Mouse (Mus musculus): ENCODE measurements around the gene Sez6.

Sez6 gene

DNA sequence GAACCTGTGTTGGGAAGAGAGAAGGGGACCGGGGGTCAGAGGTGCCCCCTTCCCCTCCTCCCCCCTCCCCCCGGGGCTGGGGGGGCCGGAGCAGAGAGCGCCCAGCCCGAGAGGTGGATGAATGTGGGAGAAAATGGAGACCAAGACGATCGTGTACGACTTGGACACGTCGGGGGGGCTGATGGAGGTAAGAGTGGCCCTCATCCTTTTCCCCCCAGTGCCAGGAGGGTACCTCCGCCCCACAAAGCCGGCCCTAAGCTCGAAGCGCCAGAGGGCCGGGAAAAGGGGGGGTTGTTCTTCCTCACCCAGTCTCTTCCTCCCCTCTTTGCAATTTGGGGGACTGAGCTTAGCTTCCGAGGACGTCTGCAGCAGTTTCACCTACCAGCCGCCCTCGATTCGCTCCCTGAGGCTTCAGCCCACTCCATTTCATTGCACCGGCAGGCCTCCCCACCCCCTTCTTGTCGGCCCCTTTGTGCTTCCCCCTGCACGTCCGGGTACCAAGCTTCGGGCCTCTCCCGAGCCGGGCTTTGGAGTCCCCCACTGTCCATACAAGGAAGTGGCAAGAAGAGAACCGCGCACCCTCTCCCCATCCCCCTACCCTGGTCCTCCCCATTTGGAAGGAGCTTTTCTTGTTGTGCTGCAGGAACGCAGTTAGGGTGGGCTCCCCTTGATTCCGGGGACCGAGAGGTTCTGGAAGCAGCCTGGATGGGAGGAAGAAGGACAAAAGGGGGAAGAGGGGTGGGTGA lies 52.8 kb downstream of the Sez6 start:
- peak; percentile 61 for DNase-seq

DNA sequence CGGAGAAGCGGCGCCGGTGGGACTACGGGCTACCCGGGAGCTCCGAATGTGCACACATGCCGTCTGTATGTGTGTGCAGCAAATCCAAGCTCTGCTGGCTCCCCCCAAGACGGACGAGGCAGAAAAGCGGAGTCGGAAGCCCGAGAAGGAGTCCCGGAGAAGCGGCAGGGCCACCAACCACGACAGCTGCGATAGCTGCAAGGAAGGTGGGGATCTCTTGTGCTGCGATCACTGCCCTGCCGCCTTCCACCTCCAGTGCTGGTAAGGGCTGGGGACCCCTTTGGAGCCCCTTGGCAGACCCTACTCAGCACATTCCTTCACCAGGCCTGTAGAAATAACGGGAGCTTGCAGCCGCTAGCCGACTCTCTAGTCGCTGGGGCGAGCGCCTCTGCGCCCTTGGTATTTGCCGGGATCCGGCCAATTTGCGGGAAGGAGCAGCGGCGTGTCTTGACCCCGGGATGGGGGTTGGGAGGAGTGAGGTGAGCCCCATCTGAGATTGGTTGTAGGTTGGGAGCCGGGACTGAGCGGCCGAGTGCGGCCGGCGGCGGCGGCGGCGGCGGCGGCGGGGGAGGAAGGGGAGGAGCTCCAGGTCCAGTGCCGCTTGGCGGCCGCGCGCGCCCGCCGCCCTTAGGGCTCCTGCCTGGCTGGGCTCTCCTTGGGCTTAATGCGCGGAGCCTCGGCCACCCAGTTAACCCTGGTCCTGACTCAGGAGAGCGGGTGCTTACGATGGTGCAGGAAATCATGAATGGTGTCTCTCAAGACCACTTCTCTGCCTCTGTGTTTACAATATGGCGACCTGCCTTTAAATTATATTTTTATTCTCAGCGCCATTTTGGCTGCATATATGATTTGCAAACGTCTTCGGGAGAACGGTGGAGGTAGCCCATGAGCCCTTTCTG lies 53.6 kb downstream of the Sez6 start:
- peak; percentile 70 for DNase-seq

DNA sequence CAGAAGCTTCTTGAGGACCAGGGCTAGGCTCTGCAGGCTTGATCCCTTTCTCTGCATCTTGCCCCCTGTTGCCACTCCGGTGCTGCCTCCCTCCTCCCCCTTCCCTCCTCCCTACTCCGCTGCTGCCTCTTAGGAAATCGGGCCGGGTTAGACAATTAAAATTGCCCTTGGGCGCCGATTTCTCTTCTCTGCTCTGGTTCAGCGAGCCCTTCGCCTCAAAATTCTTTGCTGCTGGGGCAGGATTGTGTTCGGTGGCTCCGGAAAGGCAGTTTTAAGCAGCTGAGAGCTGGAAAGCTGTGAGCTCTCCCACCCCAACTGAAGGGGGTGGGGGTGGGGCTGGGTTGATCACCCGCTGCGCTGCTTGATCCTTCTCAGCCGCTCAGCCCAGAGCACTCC lies 54.2 kb downstream of the Sez6 start:
- DNase-seq, result peak; percentile 67

DNA sequence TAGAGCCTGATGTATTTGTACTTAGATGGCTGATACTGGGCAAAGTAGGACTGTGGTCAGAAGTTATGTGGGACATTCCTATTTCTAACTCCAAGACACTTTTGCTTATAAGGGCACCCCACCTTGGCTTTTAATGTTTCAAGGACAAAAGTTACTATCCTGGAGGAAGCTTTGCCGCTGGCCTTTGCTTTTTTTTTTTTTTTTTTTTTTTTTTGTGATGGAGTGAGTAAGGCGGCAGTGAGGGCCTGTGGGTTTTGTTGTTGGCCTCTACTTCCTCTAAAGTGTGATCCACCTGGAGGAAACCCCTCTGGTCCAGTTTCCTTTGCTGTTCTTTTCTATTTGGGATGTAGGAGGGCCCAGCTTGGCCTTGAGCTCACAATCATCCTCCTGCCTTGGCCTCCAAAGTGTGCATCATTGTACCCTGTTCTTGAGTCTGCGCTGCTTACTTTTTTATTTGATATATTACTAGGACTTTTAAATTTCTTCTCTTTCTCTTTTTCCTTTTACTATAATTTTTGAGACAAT lies 55.0 kb downstream of the Sez6 start:
- DNase-seq, result no peak

DNA sequence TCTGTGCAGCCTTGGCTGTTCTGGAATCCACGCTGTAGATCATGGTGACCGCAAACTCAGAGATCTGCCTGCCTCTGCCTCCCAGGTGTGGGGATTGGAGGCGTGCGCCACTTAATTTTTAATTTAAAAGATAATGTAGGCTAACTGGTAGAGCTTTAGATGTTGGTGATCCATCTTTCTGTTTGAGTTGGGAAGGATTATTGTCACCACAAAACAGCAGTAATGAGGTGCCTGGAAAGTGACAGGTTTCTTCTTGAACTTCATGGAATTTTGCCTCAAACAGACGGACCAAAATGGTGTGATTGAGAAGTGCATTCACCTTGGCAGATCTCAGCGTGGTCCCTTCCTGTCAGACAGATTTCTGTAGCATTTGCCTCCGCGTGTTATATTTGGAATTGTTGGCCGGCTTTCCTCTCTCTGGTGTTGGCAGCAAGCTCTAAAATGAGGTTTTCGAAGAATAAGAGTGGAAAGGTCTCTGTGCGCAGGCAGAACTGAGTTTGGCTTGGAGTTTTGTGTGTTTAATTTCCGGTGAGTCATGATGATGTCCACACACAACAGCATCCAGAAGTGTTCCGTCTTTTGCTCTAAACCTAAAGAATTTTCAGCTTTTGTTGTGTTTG lies 58.6 kb downstream of the Sez6 start:
- DNase-seq, result no peak

DNA sequence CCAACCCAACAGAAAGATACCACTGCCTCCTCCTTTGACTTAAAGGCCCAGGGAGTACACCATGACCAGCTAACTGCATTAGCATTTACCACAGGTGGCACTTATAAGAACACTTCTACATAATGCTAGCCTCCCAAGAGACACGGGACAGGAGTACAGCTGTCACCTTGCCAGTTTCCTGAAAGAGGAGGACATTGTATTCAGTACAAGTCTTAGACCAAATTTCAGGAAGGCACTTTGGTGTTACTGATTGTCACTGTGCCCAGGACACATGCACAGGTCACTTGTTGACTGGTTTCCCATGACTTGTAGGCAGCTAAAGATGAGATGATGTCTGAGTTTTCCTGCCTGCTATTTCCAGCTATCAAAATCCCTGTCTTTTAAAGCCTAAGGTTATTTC lies 65.0 kb downstream of the Sez6 start:
- no peak for DNase-seq

DNA sequence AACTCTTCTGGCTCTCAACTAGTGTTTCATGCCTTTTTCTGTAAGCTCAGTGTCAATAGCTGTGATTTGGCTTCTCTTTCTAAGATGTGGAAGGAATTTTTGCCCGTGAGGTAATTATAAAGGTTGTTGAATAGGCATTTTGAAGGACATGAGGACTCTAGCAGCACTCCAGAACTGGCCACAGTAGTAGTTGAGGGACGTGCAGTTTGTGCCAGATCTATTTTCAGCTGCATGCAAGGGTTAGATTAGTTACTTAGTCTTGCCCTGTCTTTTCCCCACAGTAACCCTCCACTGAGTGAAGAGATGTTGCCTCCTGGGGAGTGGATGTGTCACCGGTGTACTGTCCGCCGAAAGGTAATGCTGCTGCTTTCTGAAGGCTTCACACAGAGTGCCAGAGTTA lies 75.8 kb downstream of the Sez6 start:
- DNase-seq, result no peak

DNA sequence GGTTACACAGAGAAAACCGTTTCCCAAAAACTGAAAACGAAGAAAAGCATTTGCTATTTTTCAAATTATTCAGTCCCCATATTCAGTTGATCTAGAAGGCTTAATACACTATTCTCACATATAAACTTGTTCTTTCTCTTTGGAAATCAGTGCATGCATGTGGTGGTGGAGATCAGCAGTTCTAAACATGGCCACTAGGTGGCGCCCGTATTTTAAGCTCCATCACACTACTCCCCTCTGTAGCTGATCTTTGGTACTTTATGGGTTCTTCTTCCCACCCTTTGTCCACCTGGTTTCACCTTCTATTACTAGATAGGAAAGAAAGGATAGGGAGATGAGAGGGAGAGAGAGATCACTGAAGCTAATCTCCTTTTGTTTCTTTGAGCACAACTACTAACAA lies 89.1 kb downstream of the Sez6 start:
- DNase-seq, result peak; percentile 48

DNA sequence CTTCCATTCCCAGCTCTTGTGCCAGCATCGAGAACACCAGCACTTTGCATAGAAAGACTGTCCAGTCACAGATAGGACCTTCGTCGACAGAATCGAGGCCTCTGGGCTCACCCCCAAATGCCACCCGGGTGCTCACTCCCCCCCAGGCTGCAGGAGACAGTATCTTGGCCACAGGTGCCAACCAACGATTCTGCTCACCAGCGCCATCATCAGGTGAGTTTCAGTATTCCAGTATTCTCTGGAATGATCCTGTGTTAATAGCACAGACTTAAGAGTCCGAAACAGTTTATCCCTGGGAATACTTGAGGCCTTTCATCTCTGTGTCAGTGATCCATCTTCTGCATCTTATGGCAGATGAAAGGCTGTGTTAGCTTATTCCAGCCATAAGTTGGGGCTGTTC lies 93.0 kb downstream of the Sez6 start:
- no peak for DNase-seq
